Mouse (Mus musculus) frontal cortex, postnatal 14 days (tissue): ENCODE results near the gene Klhl21.
"Not testable (repeated sequence)": the region's sequence is repeated elsewhere in the genome, so short reads cannot be mapped to it uniquely, and the experiment has no call there.

ENCODE experiments used
- DNase-seq, 2 experiments: peaks; one replicate each; pipeline ENCODE4 v3.0.0; 2022; ENCODE audit warnings: low spot score in 2 of 2

Klhl21 gene

GRCm38 (mm10) chr4:152021568-152022097 is 13.0 kb downstream of the Klhl21 start:
- no peak for DNase-seq

GRCm38 (mm10) chr4:152022506-152022905 is 13.9 kb downstream of the Klhl21 start:
- DNase-seq = no peak

GRCm38 (mm10) chr4:152024525-152024924 is 15.9 kb downstream of the Klhl21 start:
- DNase-seq = no peak

GRCm38 (mm10) chr4:152026751-152027508 is 18.3 kb downstream of the Klhl21 start:
- no peak for DNase-seq

- DNase-seq = peak; percentile 94 to 95
Measured at GRCm38 (mm10) chr4:152027524-152027923, 18.9 kb downstream of the Klhl21 start, which contains the start of gene Zbtb48. Zbtb48 (minus strand) TSS chr4:152027671.

- DNase-seq = no peak
Measured at GRCm38 (mm10) chr4:152028456-152028855, 19.9 kb downstream of the Klhl21 start.

GRCm38 (mm10) chr4:152029087-152029486 is 20.5 kb downstream of the Klhl21 start:
- DNase-seq = no peak

GRCm38 (mm10) chr4:152029997-152030396 is 21.4 kb downstream of the Klhl21 start:
- no peak for DNase-seq

GRCm38 (mm10) chr4:152032922-152033321 is 24.3 kb downstream of the Klhl21 start:
- DNase-seq = no peak

GRCm38 (mm10) chr4:152036464-152036863 is 27.9 kb downstream of the Klhl21 start:
- DNase-seq = not testable (repeated sequence)

GRCm38 (mm10) chr4:152038225-152038984 is 29.8 kb downstream of the Klhl21 start, which contains the start of gene Tas1r1:
Tas1r1 (minus strand) TSS chr4:152038568.
- no peak for DNase-seq

GRCm38 (mm10) chr4:152038985-152039830 is 30.6 kb downstream of the Klhl21 start, which contains the start of gene Nol9:
Nol9 (plus strand) TSS chr4:152039321.
- peak; percentile 80 to 91 for DNase-seq

GRCm38 (mm10) chr4:152039831-152040310 is 31.3 kb downstream of the Klhl21 start:
- no peak for DNase-seq

- DNase-seq = no peak
Measured at GRCm38 (mm10) chr4:152041924-152042641, 33.5 kb downstream of the Klhl21 start.

GRCm38 (mm10) chr4:152043171-152043570 is 34.6 kb downstream of the Klhl21 start:
- no peak for DNase-seq

GRCm38 (mm10) chr4:152044609-152045008 is 36.0 kb downstream of the Klhl21 start:
- no peak for DNase-seq

- DNase-seq = no peak
Measured at GRCm38 (mm10) chr4:152062390-152063110, 53.9 kb downstream of the Klhl21 start.

- DNase-seq = no peak
Measured at GRCm38 (mm10) chr4:152067280-152067679, 58.7 kb downstream of the Klhl21 start.
